Mouse (Mus musculus) CD4-positive helper T cell, adult 2 months (primary cell): Measurements from ENCODE around the gene Ell.

Source experiments
- DNase-seq: peaks from one replicate; pipeline ENCODE4 v3.0.0-alpha.2; 2012; ENCODE audit warnings: low read depth, missing footprints, low spot score

Gene Ell

DNA sequence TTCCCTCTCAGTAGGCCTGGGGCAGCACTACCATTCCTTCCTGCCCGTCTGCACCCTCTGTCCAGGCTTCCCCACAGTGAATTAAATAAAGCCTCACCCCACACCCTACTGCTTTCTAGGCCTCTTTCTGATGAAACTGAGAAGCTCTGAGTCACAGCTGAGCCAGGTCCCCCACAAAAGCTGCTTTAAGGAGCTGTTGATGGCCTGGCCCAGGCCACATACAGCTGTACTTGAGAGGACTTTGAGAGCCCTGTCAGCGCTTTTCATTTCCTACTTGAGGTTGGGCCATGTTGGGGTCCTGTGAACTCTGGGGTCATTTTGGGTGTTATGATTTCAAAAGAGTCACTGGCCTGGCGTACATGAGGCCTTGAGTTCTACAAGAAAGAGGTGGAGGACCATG lies 4.0 kb upstream of the Ell start:
- DNase-seq = no peak

DNA sequence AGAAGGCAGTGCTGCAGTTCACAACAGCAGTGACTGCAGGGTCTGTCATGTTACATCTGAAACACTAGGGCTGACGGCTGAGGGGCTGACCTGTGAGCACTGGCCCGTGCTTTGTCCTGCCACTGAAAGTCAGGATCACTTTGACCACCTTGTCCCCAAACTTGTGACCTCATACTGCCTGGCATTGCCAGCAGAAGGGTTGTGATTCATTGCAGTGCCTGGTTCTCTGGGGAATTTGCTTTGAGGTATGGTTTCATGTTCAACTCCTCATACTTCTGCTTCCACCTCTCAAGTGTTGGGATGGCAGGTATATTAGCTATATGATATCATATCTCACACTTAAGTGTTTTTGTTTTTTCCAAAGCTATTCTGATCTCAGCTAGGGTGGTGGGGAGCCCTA lies 3.6 kb upstream of the Ell start:
- no peak for DNase-seq

DNA sequence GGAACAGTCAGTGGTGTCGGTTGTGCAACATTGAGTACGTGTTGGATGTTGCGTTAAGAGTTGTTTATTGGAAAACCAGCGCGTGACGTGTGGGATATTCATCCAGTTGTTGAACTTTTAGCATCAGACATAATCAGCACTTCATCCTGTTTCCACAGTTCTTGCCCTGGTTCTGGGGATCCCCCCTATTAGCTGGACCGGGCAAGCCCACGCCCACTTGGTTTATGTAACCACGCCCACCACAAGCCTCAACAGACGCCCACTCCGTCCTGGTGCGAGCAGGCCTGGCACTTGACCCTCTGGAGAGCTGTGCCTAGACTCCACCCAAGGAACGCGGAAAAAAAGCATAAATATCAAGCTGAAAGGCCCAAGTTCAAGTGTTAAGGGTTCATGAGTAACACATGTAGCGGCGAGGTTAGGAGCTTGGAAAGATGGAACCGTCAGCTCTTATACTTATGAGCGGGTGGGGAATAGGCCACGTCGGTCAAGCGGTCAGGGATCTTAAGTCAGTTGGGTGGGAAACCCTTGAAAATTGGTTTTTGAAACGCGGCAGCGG lies 1.2 kb upstream of the Ell start:
- peak; percentile 62 for DNase-seq

DNA sequence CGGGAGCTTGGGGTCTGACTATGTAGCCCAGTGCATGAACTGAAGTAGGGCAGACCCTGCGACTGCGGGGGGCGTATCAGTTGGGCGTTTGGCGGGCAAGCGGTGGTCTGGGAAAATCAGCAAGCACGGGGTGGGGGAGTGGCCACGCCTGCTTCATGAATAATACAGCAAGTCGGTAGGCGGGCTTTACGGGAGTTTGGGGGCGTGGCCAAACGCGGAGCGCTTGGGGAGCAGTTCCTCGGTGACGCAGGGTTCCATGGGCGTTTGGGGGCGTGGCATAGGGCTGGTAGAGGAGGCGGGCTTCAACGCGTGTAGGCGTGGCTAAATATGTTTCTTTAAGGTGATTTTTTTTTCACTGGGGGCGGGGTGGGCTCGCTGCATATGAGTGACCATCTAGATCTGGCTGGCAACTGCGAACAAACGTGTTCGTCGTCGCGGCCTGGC lies 602 bp upstream of the Ell start:
- DNase-seq = peak; percentile 98

DNA sequence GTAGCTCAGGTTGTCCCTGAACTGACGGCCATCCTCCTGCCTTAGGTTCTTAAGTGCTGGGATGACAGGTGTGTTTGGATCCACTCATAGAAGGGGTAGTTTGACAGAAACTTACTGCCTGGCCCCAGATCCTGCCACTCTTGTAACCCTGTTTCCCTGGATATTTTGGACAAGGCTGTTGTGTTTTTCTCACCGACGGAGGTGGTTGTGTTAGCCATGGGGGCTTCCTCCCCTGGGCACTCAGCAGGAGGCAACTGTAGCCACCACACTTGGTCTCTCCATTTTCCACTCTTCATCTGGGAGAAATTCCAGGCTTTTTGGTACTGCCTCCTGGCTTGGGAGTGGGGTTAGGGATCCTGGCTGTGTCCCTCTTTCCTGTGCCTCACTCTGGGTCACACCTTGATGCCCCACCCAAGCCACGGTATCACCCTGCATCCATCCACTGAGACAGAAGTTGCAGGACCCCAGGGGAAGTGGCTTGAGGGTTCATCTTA lies 803 bp downstream of the Ell start:
- no peak for DNase-seq

DNA sequence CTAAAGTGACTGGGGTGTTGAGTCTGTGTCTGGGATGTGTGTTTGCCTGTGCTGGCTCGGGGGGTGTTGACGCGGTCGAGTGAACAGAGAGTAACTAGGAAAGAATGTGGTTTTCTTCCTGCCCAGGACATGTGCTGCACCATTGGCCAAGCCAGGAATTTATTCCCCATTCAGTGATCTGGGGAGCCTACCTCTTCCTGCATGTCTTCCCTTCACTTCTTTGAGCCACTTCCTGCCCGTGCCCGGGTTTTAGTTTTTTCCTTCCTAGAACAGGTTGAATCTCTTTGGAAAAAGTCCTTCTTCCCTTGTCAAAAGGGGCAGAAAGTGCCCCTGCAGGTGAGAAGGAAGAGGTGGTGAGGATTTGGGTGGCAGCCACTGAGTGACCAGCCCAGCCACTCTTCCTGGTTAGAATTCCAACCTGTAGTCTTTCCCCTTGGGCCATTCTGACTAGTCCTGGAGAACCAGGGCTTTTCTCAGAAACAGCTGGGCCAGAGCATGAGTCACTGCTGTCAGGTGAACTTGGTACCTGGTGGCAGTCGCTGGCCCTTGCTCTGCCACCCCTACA lies 1.3 kb downstream of the Ell start:
- no peak for DNase-seq

DNA sequence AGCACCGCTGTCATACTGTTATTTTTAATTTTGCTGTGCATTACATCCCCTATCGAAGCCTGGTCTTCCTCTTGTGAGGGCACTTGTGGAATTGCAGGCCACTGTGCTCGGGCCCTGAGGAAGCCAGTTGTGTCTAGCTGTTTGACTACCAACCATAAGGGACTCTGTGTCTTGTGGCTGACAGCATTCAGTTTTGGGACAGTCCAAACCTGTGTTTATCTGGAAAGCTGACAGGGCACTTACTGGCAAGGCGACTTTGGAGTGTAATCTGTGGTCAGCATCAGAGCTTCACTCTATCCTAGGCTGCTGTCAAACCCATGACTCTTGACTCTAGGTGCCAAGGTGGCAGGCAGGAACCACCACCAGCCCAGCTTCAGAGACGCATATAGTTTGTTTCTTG lies 1.8 kb downstream of the Ell start:
- no peak for DNase-seq

DNA sequence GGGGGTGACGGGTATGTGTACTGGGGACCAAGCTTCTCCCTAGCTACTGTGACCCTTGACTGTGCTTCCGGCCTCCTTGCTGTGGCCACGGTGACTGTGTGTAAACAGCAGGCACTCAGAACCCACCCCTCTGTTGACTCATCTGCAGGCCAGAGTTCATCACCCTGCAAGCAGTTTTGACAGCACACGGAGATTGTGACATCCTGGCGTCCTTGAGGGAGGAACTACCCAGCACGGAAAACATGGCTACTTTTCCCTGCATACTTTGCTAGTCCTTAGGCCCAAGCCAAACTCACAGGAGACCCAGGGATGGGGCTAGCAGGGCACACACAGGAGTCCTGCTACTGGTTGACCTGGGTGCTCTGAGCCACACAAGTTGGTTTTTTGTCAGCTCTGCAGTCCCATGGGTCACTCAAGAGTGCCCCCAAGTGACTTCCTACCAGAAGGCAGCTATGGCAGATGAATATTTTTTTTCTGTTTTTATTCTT lies 5.0 kb downstream of the Ell start:
- peak; percentile 42 for DNase-seq

DNA sequence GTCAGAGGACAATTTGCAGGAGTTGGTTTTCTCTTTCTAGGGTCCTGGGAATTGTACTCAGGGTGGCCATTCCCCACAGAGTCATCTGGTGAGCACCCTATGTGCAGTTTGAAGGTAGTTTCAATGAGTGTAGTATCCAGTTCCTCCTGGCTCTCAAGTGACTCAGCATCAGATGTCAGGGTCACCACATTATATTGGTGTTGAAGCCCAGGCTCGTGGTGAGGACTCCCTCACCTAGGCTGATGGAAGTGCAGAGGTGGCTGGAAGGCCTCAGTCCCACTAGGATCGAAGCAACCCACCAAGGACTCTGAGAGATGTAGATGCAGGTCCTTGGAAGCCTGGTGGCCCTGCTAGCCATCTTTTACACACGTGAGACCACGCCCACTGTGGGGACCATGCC lies 7.2 kb downstream of the Ell start:
- no peak for DNase-seq

DNA sequence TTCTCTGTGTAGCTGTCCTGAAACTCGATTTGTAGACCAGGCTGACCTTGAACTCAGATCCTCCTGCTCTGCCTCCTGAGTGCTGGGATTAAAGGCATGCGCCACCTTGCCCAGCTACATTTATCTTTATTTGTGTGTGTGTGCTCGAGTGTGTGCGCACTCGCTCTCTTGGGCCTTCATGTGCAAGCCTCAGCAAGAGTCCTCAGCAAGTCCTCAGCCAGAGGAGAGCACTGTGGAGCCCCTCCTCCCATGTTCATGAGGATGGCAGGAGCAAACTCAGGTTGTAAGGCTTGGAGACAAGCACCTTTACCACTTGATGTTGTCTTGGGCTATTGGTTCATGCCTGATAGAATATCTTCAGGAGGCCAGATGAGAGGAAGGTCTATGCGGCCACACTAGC lies 8.5 kb downstream of the Ell start:
- DNase-seq = no peak

DNA sequence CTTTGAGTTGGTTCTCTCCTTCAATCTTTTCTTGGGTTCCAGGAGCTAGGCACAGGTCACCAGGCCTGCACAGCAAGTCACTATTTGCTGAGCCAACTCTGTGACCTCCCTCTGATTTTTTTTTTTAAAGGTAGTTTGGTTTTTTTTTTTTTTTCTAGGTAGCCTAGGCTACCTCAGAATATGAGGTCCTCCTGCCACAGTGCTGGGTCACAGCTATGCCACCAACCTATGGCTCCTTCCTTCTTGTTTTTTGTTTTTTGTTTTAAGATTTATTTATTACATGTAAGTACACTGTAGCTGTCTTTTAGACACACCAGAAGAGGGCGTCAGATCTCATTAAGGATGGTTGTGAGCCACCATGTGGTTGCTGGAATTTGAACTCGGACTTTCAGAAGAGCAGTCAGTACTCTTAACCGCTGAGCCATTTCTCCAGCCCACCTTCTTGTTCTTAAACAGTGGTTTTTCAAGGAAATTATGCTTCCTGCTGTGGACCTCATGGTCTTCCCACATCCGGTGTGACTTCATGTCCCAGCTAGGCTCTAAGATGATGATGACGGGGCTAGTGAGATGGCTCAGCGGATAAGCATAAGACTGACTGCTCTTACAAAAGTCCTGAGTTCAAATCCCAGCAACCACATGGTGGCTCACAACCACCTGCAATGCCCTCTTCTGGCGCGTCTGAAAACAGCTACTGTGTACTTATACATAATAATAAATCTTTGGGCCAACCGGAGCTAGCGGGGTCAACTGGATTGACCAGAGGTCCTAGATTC lies 10.3 kb downstream of the Ell start:
- DNase-seq = peak; percentile 84

DNA sequence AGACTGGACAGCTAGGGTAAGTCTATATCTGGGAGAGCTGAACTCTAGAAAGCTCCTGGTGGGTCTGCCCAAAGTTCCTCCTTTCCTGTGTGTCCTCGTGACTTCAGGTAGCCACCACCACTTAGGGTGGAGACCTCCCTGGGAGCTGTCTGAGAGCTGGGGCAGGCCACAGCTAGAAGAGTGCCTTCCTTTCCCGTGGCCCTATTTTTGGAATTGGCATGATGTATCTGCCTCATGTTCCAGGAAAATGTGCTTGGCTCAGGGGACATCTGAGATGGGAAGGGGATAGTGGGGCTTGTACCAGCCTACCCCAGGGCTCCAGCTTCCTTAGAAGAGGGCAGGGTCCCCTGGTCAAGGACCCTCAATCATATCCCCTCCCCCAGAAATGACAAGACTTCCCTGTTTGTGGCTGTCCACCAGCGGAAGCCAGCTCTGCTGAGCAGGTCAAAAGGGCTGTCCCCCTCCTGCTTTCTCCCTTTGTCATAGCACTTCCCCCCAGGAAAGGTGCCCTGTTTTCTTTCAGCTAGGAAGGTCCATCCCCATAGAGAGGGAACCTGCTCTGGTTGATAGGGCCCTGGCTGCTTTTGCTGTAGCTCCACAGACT lies 12.4 kb downstream of the Ell start:
- DNase-seq = no peak

DNA sequence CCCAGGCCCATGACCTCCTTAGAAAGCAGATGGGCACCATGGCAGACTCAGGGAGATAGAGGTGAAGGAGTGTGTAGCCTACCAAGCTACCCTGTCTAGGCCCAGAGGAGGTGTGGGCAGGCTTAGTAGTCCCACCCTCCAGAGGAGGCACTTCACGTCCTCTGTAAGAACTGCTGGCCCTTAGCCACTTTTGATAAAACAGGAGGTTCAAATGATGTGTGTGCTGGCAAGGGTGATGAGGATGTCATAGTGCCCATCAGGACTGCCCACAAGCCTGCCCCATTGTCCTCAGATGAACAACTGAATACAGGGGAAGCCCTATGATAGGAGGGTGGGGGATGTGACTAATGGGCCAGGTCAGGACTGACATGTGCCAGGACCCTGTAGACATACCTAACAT lies 13.6 kb downstream of the Ell start:
- DNase-seq = no peak

DNA sequence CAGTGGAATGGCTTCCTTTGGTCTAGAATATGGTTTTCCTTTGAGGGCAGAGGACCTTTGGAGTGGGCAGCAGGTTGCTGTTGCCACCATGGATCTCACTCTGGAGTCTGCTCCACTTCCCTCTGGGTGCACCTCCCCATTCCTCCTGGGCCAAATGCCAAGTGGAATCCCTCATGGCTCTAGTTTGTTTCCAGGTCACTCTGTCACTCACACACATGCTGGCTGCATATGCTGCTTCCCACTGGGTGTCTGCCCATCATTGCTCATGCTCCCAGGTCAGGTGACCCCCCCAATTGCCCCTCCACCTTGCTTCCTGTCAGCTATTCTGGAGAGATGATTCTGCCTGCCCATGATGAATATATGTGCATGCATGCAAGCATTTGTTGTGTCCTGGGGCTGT lies 14.5 kb downstream of the Ell start:
- DNase-seq = no peak

DNA sequence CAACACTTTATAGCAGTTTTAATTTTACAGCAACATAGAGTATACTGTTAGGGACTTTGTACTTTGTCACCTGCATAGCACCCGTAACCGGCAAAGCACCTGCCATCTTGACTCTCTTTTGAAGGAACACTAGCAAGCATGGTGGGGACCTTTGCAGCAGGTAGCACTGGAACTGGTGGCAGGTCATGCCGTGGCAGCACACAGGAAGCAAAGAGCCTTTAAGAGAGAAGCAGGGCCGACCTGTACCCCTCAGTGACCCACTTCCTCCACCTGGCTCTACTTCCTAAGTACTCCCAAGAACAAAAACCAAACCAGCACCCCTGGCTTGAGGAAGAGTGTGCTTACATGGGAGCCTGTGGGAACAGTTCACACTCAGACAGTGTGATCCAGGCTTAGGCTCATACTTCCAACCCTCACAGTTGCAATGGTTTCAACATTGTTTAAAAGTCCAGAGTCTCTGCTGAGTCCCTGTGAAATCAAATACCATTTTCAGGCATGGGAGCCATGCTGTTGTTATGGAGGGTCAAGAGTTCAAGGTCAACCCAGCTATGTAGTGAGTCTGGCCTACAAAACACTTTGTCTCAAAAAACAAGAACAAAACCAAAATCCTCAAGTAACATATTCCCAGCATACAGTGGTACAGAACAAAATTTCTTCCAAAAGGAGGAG lies 16.0 kb downstream of the Ell start:
- no peak for DNase-seq

DNA sequence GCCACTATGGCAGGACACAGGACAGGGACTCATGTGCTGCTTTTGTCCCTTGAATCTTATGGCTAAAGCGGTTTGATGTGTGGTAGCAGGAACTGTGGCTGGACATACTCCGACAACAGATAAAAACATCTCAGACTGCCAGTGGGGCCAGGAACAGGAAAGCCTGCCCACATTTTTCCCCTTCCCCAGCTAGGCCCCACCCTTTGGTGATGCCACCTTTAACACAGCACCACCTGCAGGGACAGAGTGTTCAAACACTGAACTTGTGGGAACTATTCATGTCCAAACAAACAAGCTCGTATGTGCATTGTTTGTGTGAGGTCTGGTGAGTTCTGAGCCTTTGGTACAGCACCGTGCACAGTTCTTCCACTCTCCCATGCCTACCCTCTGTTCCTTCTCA lies 19.1 kb downstream of the Ell start:
- DNase-seq = peak; percentile 70

DNA sequence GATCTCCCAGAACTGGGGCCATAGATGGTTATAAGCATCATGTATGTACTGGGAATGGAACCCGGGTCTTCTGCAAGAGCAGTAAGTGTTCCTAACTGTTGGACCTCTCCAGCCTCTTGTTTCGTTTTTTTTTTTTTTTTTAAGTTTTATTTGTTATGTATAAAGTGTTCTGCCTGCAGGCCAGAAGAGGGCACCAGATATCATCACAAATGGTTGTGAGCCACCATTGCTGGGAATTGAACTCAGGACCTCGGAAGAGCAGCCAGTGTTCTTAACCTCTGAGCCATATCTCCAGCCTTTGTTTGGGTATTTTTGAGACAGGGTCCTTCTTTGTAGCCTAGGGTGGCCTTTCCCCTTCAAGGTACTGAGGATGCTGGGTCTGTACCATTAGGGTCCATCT lies 19.7 kb downstream of the Ell start:
- DNase-seq = peak; percentile 49

DNA sequence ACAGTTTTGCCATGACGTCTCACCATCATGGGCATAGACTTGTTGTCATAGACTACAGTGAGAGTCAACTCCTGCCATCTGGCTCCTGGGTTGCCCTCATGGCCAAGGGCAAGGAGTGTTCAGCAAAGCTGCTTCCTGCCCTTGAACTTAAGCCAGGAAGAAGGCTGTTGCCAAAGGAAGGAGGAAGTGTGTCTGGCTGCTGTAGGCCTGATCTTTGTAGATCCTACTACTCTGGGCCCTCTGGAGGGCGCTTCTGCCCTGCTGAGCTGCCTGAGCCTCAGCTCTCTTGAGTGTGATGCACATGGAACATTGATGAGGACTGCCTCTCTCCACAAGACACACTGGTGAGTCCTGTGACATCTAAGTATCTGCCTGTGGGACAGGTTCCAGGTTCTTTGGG lies 20.8 kb downstream of the Ell start:
- DNase-seq = peak; percentile 39

DNA sequence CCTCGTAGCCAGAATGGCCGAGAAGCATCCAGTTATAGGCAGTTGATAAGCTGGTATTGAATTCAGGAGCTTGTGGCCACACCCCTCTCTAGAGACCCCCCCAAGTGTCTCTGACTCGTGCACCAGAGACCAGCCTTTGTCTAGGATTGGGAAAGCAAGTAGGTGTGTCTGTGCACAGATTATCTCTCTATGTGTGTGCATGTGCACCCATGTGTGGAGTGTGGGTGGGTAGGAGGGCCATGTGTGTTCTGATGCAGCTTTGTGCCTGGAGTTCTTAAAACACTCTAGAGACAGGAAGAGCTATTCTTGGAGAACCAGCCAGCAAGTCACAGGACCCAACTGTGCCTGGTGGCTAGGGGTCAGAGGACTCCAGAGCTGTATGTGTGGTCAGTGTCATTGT lies 21.3 kb downstream of the Ell start:
- no peak for DNase-seq

DNA sequence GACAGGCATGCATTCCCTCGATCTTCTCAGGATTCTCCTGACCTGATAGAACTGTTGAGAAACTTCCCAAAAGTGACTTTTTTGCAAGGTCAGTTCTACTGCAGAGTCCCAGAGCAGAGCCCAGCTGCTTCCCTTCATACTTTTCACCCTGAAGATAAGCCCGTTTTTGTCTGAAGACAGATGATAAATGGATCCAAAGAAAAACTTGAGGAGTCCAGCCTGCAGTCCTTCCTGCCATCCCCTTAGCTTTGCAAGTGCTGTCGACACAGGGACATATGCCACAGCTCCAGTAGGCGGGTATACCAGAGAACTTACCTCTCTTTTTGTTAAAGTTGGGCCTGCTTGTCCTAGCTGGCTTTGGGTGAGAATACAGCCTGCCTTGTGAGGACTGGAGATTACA lies 22.1 kb downstream of the Ell start:
- no peak for DNase-seq

DNA sequence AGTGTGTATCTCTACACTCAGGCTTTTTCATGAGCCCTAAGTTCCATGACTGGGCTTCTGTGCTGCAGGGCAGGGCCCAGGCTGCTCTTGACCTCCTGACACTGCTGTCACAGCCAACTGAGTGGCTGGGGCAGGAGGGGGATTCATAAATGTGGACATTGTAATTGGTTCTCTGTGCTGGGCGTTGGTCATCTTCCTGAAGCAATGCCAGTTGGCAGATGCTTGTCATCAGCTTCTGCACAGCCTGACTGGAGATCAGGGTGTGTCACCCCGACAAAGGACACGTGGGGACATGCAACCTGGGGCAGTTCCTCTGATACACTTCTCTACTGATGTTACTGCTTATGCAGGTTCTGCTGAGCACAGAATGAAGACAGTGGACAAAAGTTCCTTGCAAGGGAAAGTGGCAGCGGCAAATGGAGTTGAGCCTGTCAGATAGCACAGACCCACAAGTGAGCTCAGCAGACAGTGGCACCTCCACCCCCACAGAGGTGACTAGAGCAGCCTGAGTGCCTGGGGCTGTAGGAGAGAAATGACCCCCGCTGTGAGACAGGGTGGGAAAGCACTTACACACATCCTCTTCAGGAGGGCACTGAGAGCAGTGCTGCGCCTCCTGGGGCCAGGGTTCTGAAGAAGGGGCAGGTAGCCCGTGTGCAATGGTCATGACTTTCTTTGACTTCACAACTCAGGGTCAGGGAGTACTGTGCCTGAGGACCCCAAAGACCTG lies 22.7 kb downstream of the Ell start:
- no peak for DNase-seq
